Mouse (Mus musculus) embryonic facial prominence, embryonic 12.5 days (tissue): Measurements from ENCODE around the gene Dhrs1. TPM values are rescaled to one million over a fixed set of nuclear protein-coding genes. Genes with fewer than 3 reads are reported as not detected.

Experiments used
- ATAC-seq: fragments of 200-750 bp; cut with Nextera tagmentation; 2 replicates; pipeline ENCODE4 v1.8.0; 2017; ENCODE audit not compliant: insufficient number of reproducible peaks, insufficient read depth, low FRiP score, low TSS enrichment
- H3K27ac ChIP-seq: fragments of 300-500 bp; sonication (generic); 2 replicates; pipeline ENCODE4 v1.5.1; 2016; ENCODE audit warnings: mild to moderate bottlenecking
- H3K27me3 ChIP-seq: fragments of 300-500 bp; sonication (generic); 2 replicates; pipeline ENCODE4 v1.6.1; 2016; ENCODE audit warnings: mild to moderate bottlenecking, moderate library complexity
- H3K36me3 ChIP-seq: fragments of 300-500 bp; sonication (generic); 2 replicates; pipeline ENCODE4 v1.6.1; 2016; ENCODE audit warnings: mild to moderate bottlenecking
- H3K4me1 ChIP-seq: fragments of 300-500 bp; sonication (generic); 2 replicates; pipeline ENCODE4 v1.6.1; 2016
- H3K4me2 ChIP-seq: fragments of 300-500 bp; sonication (generic); replicated peaks from 2 replicates; pipeline ENCODE4 v1.6.1; 2016; ENCODE audit warnings: mild to moderate bottlenecking, moderate library complexity
- H3K4me3 ChIP-seq: fragments of 300-500 bp; sonication (generic); 2 replicates; pipeline ENCODE4 v1.5.1; 2016; ENCODE audit warnings: mild to moderate bottlenecking
- H3K9ac ChIP-seq: fragments of 300-500 bp; sonication (generic); 2 replicates; pipeline ENCODE4 v1.6.1; 2016; ENCODE audit warnings: mild to moderate bottlenecking, moderate library complexity
- H3K9me3 ChIP-seq: fragments of 300-500 bp; sonication (generic); 2 replicates; pipeline ENCODE4 v1.6.1; 2016; ENCODE audit warnings: mild to moderate bottlenecking, moderate library complexity
- WGBS: fragments of 180-500 bp; shearing (Covaris S2); methylation state at CpG from one replicate; pipeline ENCODE4 v1.1.7; 2016; 5-methylcytosine and 5-hydroxymethylcytosine counted together
- polyA plus RNA-seq: library from polyadenylated mRNA; unstranded; fragments of >200 nt; fragmentation: Nextera tagmentation; extraction: Ambion mirVana; gene quantifications from 2 replicates; pipeline ENCODE4 v1.2.1, GENCODE M21; 2016

Gene Dhrs1
- polyA plus RNA-seq, 1 experiment from 2014 or later: 81.5 TPM

- 55% methylated on average over 9 of the region's 9 CpGs for WGBS
- Histone ChIP-seq H3K36me3 (no peaks in the 10 kb centered on the region), H3K4me3 (no peak overlapping the region), H3K9me3 (no peaks in the 10 kb centered on the region), H3K4me1 (no peaks in the 10 kb centered on the region), H3K4me2 (no peak overlapping the region), H3K27me3 (0 out of 2 replicates have a peak, but pooled peaks cover 4% of the 10 kb centered on the region), H3K9ac (no peak overlapping the region), H3K27ac (no peak overlapping the region)
- ATAC-seq: no peak
These were observed 44.4 kb downstream of the Dhrs1 start for GRCm38 (mm10) chr14:55701131-55701530.

GRCm38 (mm10) chr14:55697226-55697625, 48.3 kb downstream of the Dhrs1 start:
- H3K27ac ChIP-seq: no peak overlapping the region
- ATAC-seq: no peak
- WGBS: 80% methylated on average over 4 of the region's 4 CpGs

GRCm38 (mm10) chr14:55689433-55689832, 56.1 kb downstream of the Dhrs1 start:
- ATAC-seq: no peak
- Histone ChIP-seq H3K9ac (no peak overlapping the region), H3K36me3 (no peaks in the 10 kb centered on the region), H3K27me3 (no peaks in the 10 kb centered on the region), H3K4me3 (no peak overlapping the region), H3K27ac (no peak overlapping the region), H3K4me1 (no peaks in the 10 kb centered on the region), H3K4me2 (no peak overlapping the region), H3K9me3 (no peaks in the 10 kb centered on the region)
- WGBS: 67% methylated on average over 10 of the region's 10 CpGs

More at GRCm38 (mm10) chr14:55697226-55697625, 48.3 kb downstream of the Dhrs1 start:
- Histone ChIP-seq H3K27me3 (0 out of 2 replicates have a peak, but pooled peaks cover 4% of the 10 kb centered on the region), H3K4me1 (no peaks in the 10 kb centered on the region), H3K9ac (no peak overlapping the region), H3K36me3 (no peaks in the 10 kb centered on the region), H3K9me3 (no peaks in the 10 kb centered on the region), H3K4me3 (no peak overlapping the region), H3K4me2 (no peak overlapping the region)

Other genes starting within 250 kb of the Dhrs1 start
- 0.55 and 0.90 TPM in 2 replicates for gene Cpne6, start 235.2 kb downstream of the Dhrs1 start, polyA plus RNA-seq
- gene Nrl, start 220.7 kb downstream of the Dhrs1 start, polyA plus RNA-seq: 0.11 TPM in 1 of 2 replicates, not detected in the other
- gene Pck2, start 205.4 kb downstream of the Dhrs1 start, polyA plus RNA-seq: 35.2 and 36.1 TPM in 2 replicates
- gene Dcaf11, start 185.7 kb downstream of the Dhrs1 start, polyA plus RNA-seq: 71.3 and 78.4 TPM in 2 replicates
- gene A730061H03Rik, start 185.3 kb downstream of the Dhrs1 start, polyA plus RNA-seq: not detected in 2 replicates
- 8.7 and 9.1 TPM in 2 replicates for gene Fitm1, start 170.1 kb downstream of the Dhrs1 start, polyA plus RNA-seq
- 131 and 143 TPM in 2 replicates for gene Psme1, start 167.6 kb downstream of the Dhrs1 start, polyA plus RNA-seq
- gene Emc9, start 160.4 kb downstream of the Dhrs1 start, polyA plus RNA-seq: 4.6 and 4.9 TPM in 2 replicates
- gene Psme2, start 154.6 kb downstream of the Dhrs1 start, polyA plus RNA-seq: 247 and 255 TPM in 2 replicates
- 20.6 and 25.4 TPM in 2 replicates for gene Rnf31, start 154.0 kb downstream of the Dhrs1 start, polyA plus RNA-seq
- gene Irf9, start 142.1 kb downstream of the Dhrs1 start, polyA plus RNA-seq: 9.5 and 10.6 TPM in 2 replicates
- gene Rec8, start 127.7 kb downstream of the Dhrs1 start, polyA plus RNA-seq: 7.8 and 8.2 TPM in 2 replicates
- 99.8 and 117 TPM in 2 replicates for gene Ipo4, start 109.7 kb downstream of the Dhrs1 start, polyA plus RNA-seq
- 0.87 and 3.0 TPM in 2 replicates for gene Gm49378, start 107.8 kb downstream of the Dhrs1 start, polyA plus RNA-seq
- 102 TPM in 2 replicates for gene Tm9sf1, start 101.9 kb downstream of the Dhrs1 start, polyA plus RNA-seq
- gene Tssk4, start 95.5 kb downstream of the Dhrs1 start, polyA plus RNA-seq: 0.55 and 0.97 TPM in 2 replicates
- 64.9 and 66.4 TPM in 2 replicates for gene Mdp1, start 85.2 kb downstream of the Dhrs1 start, polyA plus RNA-seq
- gene Gmpr2, start 73.7 kb downstream of the Dhrs1 start, polyA plus RNA-seq: 74.7 and 78.3 TPM in 2 replicates
- gene Nedd8, start 73.6 kb downstream of the Dhrs1 start, polyA plus RNA-seq: 585 and 596 TPM in 2 replicates
- 54.1 and 54.2 TPM in 2 replicates for gene Tinf2, start 63.9 kb downstream of the Dhrs1 start, polyA plus RNA-seq
- 1.6 and 1.7 TPM in 2 replicates for gene Tgm1, start 31.8 kb downstream of the Dhrs1 start, polyA plus RNA-seq
- 27.8 and 30.3 TPM in 2 replicates for gene Rabggta, start 23.4 kb downstream of the Dhrs1 start, polyA plus RNA-seq
- gene Nop9, start within 50 bp of the Dhrs1 start, polyA plus RNA-seq: 51.0 and 57.3 TPM in 2 replicates
- 0.19 and 0.50 TPM in 2 replicates for gene Cideb, start 12.8 kb upstream of the Dhrs1 start, polyA plus RNA-seq
- gene Ltb4r2, start 15.7 kb upstream of the Dhrs1 start, polyA plus RNA-seq: 0.55 and 0.60 TPM in 2 replicates
- gene Ltb4r1, start 20.3 kb upstream of the Dhrs1 start, polyA plus RNA-seq: 0.48 and 0.60 TPM in 2 replicates
- gene Adcy4, start 38.4 kb upstream of the Dhrs1 start, polyA plus RNA-seq: 21.3 and 24.2 TPM in 2 replicates
- gene Ripk3, start 43.2 kb upstream of the Dhrs1 start, polyA plus RNA-seq: 45.5 and 50.3 TPM in 2 replicates
- 154 and 161 TPM in 2 replicates for gene Nfatc4, start 77.5 kb upstream of the Dhrs1 start, polyA plus RNA-seq
- 41.4 and 41.7 TPM in 2 replicates for gene Nynrin, start 108.3 kb upstream of the Dhrs1 start, polyA plus RNA-seq
- gene Cbln3, start 138.7 kb upstream of the Dhrs1 start, polyA plus RNA-seq: 0.28 and 0.42 TPM in 2 replicates
- 31.6 and 31.8 TPM in 2 replicates for gene Khnyn, start 139.3 kb upstream of the Dhrs1 start, polyA plus RNA-seq
- gene Sdr39u1, start 154.6 kb upstream of the Dhrs1 start, polyA plus RNA-seq: 69.9 and 77.7 TPM in 2 replicates
- 0.60 and 0.85 TPM in 2 replicates for gene Cma1, start 199.0 kb upstream of the Dhrs1 start, polyA plus RNA-seq
- not detected in 2 replicates for gene Cma2, start 205.3 kb upstream of the Dhrs1 start, polyA plus RNA-seq